In genomic region chr10:58854548-58855198, GRCm38 (mm10) we compare ENCODE assay signal across 9 mouse cellular contexts. TPM values are rescaled to one million over a fixed set of nuclear protein-coding genes. Genes with fewer than 3 reads are reported as not detected.
DNase-seq lines count a peak whose midpoint lies in the region; ATAC-seq and TF ChIP-seq lines count a peak whose summit lies in the region.
"Had no signal": no experiment of that assay in that cellular context is flagged by ENCODE, and none has a peak within 500 bp of the region (broad histone marks: within the 10 kb centered on the region; RNA-seq: fewer than 3 reads in every experiment).

No protein-coding gene starts in this region.

- H3K27ac ChIP-seq in heart, embryonic 11.5 days (ENCODE audit: low read depth, low read length) = no peak overlapping the region
- no peak overlapping the region for H3K27ac ChIP-seq in embryonic facial prominence, embryonic 15.5 days (replicated peaks)
- no peak overlapping the region for H3K27ac ChIP-seq in limb, embryonic 14.5 days (replicated peaks; ENCODE audit: low read depth, low read length)
- no peak overlapping the region for H3K27ac ChIP-seq in neural tube, embryonic 11.5 days (ENCODE audit: low read depth, low read length)

- ATAC-seq in heart, embryonic 11.5 days (replicated peaks; ENCODE audit: insufficient number of reproducible peaks, low FRiP score, low TSS enrichment) = 0 out of 2 replicates have a peak, but pooled peaks have one; percentile 39
- no peak for ATAC-seq in embryonic facial prominence, embryonic 15.5 days (ENCODE audit: insufficient number of reproducible peaks, low FRiP score, low TSS enrichment, low read depth)
- ATAC-seq in limb, embryonic 14.5 days (ENCODE audit: low FRiP score, low read depth) = no peak
- 0 out of 2 replicates have a peak, but pooled peaks have one; percentile 41 for ATAC-seq in neural tube, embryonic 11.5 days (ENCODE audit: insufficient read depth, low FRiP score, low TSS enrichment)
- no peak for ATAC-seq in megakaryocyte-erythroid progenitor cell, adult 5-6 weeks (replicated peaks; ENCODE audit: low FRiP score, low TSS enrichment, poor library complexity, severe bottlenecking)

- no peak overlapping the region for H3K4me3 ChIP-seq in heart, embryonic 11.5 days (ENCODE audit: low read depth, low read length)
- no peak overlapping the region for H3K4me3 ChIP-seq in embryonic facial prominence, embryonic 15.5 days (replicated peaks)
- H3K4me3 ChIP-seq in limb, embryonic 14.5 days (replicated peaks; ENCODE audit: low read length) = no peak overlapping the region
- H3K4me3 ChIP-seq in neural tube, embryonic 11.5 days (ENCODE audit: low read depth, low read length) = no peak overlapping the region

- H3K4me2 ChIP-seq in heart, embryonic 11.5 days = peak overlapping the region; percentile 40
- H3K4me2 ChIP-seq in embryonic facial prominence, embryonic 15.5 days (replicated peaks) = peak overlapping the region; percentile 11; the same call in 1 of the 2 replicates
- no peak overlapping the region; the same call in 1 of the 2 replicates for H3K4me2 ChIP-seq in limb, embryonic 14.5 days (replicated peaks; ENCODE audit: low read depth, low read length, severe bottlenecking)
- H3K4me2 ChIP-seq in neural tube, embryonic 11.5 days (ENCODE audit: low read depth) = 0 out of 2 replicates have a peak overlapping the region, but pooled peaks have one; percentile 6

- H3K4me1 ChIP-seq in heart, embryonic 11.5 days (ENCODE audit: control insufficient read depth, insufficient read depth, low read length) = peaks cover 3% of the 10 kb centered on the region; the same call in 1 of the 2 replicates
- H3K4me1 ChIP-seq in embryonic facial prominence, embryonic 15.5 days = peaks cover 12% of the 10 kb centered on the region
- H3K4me1 ChIP-seq in limb, embryonic 14.5 days (ENCODE audit: control insufficient read depth, insufficient read depth, low read length) = peaks cover 8% of the 10 kb centered on the region; the same call in 1 of the 2 replicates
- H3K4me1 ChIP-seq in neural tube, embryonic 11.5 days (ENCODE audit: control insufficient read depth, insufficient read depth, low read length) = 0 out of 2 replicates have a peak, but pooled peaks cover 5% of the 10 kb centered on the region

- DNase-seq in heart, postnatal 36 days = no peak
- no peak for DNase-seq in limb, embryonic 14.5 days (ENCODE audit: low spot score)
- DNase-seq in neural tube, embryonic 11.5 days (ENCODE audit: low spot score) = peak; percentile 15
- no peak for DNase-seq in spleen, postnatal 36 days (ENCODE audit: low spot score in 2 of 2)
- DNase-seq in kidney, adult 11 months = no peak
- DNase-seq: adrenal gland, adult 8-10 months had no signal

- no peaks in the 10 kb centered on the region for H3K36me3 ChIP-seq in heart, embryonic 11.5 days (ENCODE audit: control insufficient read depth, insufficient read depth, low read length)
- no peaks in the 10 kb centered on the region for H3K36me3 ChIP-seq in embryonic facial prominence, embryonic 15.5 days
- H3K36me3 ChIP-seq in limb, embryonic 14.5 days (ENCODE audit: control insufficient read depth, insufficient read depth, low read length) = no peaks in the 10 kb centered on the region
- H3K36me3 ChIP-seq in neural tube, embryonic 11.5 days (ENCODE audit: control insufficient read depth, insufficient read depth, low read length) = no peaks in the 10 kb centered on the region

- H3K27me3 ChIP-seq in heart, embryonic 11.5 days (ENCODE audit: control insufficient read depth, insufficient read depth, low read length) = no peaks in the 10 kb centered on the region
- H3K27me3 ChIP-seq in embryonic facial prominence, embryonic 15.5 days = no peaks in the 10 kb centered on the region
- H3K27me3 ChIP-seq in limb, embryonic 14.5 days (ENCODE audit: control insufficient read depth, insufficient read depth, low read length) = no peaks in the 10 kb centered on the region
- no peaks in the 10 kb centered on the region for H3K27me3 ChIP-seq in neural tube, embryonic 11.5 days (ENCODE audit: control insufficient read depth, insufficient read depth, low read length)

- no peak for TF ChIP-seq POLR2A in limb, embryonic 14.5 days (IDR thresholded peaks at IDR 0.05; ENCODE audit: borderline replicate concordance, extremely low read depth, insufficient read depth, insufficient read length)

- no peaks in the 10 kb centered on the region for H3K9me3 ChIP-seq in heart, embryonic 11.5 days (replicated peaks; ENCODE audit: control insufficient read depth, low read length)
- H3K9me3 ChIP-seq in embryonic facial prominence, embryonic 15.5 days (replicated peaks) = no peaks in the 10 kb centered on the region
- no peaks in the 10 kb centered on the region for H3K9me3 ChIP-seq in limb, embryonic 14.5 days (ENCODE audit: control insufficient read depth, low read length)
- no peaks in the 10 kb centered on the region for H3K9me3 ChIP-seq in neural tube, embryonic 11.5 days (ENCODE audit: control insufficient read depth, low read length)

- WGBS in heart, embryonic 11.5 days (ENCODE audit: insufficient replicate concordance) = 12% methylated on average over 14 of the region's 14 CpGs
- WGBS in embryonic facial prominence, embryonic 15.5 days = 14% methylated on average over 14 of the region's 14 CpGs
- 13% methylated on average over 14 of the region's 14 CpGs for WGBS in limb, embryonic 14.5 days
- WGBS in neural tube, embryonic 11.5 days = 11% methylated on average over 14 of the region's 14 CpGs

- no peak overlapping the region for H3K9ac ChIP-seq in heart, embryonic 11.5 days (ENCODE audit: low read depth, low read length)
- H3K9ac ChIP-seq in embryonic facial prominence, embryonic 15.5 days = no peak overlapping the region
- H3K9ac ChIP-seq in limb, embryonic 14.5 days (ENCODE audit: low read depth, low read length, severe bottlenecking) = peak overlapping the region; percentile 21
- no peak overlapping the region for H3K9ac ChIP-seq in neural tube, embryonic 11.5 days (ENCODE audit: low read length)

- intact Hi-C loops in heart, postnatal 36 days (cut with DNase I) = no loop called here

RNA-seq across cellular contexts. Expression of gene Sh3rf3, which starts 41.5 kb away (rescaled TPM):
- 0.18 and 0.63 TPM in 2 replicates for polyA plus RNA-seq in heart, embryonic 11.5 days (2014; fragmentation: Nextera tagmentation; extraction: Ambion mirVana)
- total RNA-seq in heart, postnatal 36 days (2021) = 1 to 10 TPM; 1.1 to 1.5 TPM
- 3.0 and 3.1 TPM in 2 replicates for polyA plus RNA-seq in embryonic facial prominence, embryonic 15.5 days (2015; fragmentation: Nextera tagmentation; extraction: Ambion mirVana)
- polyA plus RNA-seq in limb, embryonic 14.5 days (2012; rRNA removed) = 4.0 and 6.1 TPM in 2 replicates
- polyA plus RNA-seq in limb, embryonic 14.5 days (2014; fragmentation: Nextera tagmentation; extraction: Ambion mirVana) = 2.6 TPM in 2 replicates
- 2.7 and 4.1 TPM in 2 replicates for polyA plus RNA-seq in neural tube, embryonic 11.5 days (2014; fragmentation: Nextera tagmentation; extraction: Ambion mirVana)
- total RNA-seq in megakaryocyte-erythroid progenitor cell, adult 5-6 weeks (2014; fragmentation: Nextera tagmentation) = not detected in 2 replicates
- total RNA-seq in megakaryocyte-erythroid progenitor cell, adult 5-6 weeks (2017) = not detected in 2 replicates

Comparison
In these comparisons a context has a peak if more than half of its experiments do, and no peak if none do; other contexts are left out.
1. ATAC-seq: peak in heart, embryonic 11.5 days (single experiment) and neural tube, embryonic 11.5 days (single experiment); none in embryonic facial prominence, embryonic 15.5 days (single experiment), limb, embryonic 14.5 days (single experiment) and megakaryocyte-erythroid progenitor cell, adult 5-6 weeks (single experiment).